Mouse (Mus musculus): ENCODE measurements around the gene Spryd4. TPM values are rescaled to one million over a fixed set of nuclear protein-coding genes. Genes with fewer than 3 reads are reported as not detected.
A peak's percentile ranks its signal among the peaks of the same experiment; 100 is the strongest.
"Not testable (repeated sequence)": the region's sequence is repeated elsewhere in the genome, so short reads cannot be mapped to it uniquely, and the experiment has no call there.

Gene Spryd4
- total RNA-seq, 2 experiments from 2014 or later: 6.9 to 9.0 TPM

DNA sequence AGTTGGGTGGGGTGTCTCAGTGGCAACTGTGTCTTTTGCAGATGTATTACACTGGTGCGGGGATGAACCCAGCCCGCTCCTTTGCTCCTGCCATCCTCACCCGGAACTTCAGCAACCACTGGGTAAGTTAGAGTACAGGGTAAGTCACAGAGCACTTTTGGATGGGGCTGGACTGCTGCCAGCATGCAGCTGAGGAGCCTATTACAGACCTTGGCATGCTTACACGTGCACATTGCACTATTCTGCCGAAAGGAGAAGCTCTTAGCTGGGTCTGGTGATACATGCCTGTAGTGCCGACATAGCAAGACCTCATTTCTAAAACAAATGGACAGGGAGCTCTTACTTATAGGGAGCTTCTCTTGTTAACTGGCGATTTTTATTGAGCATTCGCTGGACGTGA, 16.0 kb upstream of the Spryd4 start:
- ATAC-seq (ENCODE audit: poor library complexity, severe bottlenecking): no peak

DNA sequence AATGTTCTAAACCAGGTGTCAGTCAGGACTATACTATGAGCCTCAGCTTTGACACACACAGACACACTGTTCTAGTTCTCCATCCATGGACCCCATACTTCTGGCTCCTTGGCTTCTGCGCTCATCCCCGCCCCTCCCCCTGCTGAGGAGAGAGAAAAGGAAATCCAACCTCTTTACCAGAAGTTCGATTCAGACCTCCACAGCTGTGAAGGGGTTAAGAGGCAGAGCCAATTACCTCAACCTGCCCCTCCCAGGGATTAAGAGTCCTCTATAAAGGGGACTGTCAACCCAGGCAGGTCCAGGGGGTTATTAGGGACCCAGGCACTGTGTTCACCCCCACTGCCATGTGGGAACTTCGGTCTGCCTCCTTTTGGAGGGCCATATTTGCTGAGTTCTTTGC, 13.9 kb upstream of the Spryd4 start, which contains the start of gene Mip:
Gene Mip (plus strand): TSS at position 301 of the 400 bp plus-strand sequence.
- ATAC-seq (ENCODE audit: poor library complexity, severe bottlenecking): no peak

DNA sequence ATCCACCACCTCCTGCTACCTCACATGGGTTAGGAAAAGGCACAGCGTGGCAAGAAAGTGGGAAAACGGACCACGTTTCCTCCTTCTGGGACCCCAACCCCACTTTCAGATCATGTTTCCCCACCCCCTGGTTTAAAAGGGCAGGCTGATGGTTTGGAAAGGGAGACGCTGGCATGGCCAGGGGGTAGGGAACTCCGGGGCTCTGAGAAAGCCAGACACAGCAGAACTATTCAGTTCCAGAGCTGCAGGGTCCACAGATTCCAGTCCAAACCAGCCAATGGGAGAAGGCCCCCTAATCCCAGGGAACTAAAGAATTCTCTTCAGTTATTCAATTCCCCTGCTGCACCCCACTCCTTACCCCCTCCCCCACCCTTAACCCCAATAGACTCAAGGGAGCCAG, 13.5 kb upstream of the Spryd4 start:
- ATAC-seq (ENCODE audit: poor library complexity, severe bottlenecking): no peak

DNA sequence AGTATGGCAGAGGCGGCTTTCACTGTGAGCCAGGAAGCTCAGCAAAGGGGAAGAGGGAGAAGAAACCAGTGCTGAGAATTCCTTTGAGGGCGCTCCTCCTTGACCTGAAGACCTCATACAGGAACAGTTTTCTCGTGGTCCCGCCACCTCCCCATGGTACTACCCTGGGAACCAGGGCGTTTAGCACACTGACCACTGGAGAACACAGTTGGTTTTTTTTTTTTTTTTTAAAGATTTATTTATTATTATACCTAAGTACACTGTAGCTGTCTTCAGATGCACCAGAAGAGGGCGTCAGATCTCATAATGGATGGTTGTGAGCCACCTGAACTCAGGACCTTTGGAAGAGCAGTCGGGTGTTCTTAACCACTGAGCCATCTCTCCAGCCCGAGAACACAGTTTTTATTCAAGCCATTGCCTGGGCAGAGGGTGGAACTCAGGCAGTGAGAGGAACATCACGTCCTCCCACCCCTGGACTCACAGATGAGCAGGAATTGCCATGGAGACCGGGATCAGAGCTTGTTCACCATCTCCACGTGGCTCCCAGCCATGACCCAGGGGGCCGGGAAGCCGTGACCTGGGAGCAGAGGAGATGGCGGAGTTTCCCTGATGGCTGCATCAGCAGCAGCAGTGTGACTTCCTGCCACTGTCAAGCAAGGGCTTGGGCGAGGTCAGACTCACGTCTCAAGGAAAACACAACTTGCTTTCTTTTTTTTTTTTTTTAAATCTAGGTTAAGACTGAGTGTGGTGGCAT, 10.1 kb upstream of the Spryd4 start:
- no peak for ATAC-seq (ENCODE audit: poor library complexity, severe bottlenecking)

DNA sequence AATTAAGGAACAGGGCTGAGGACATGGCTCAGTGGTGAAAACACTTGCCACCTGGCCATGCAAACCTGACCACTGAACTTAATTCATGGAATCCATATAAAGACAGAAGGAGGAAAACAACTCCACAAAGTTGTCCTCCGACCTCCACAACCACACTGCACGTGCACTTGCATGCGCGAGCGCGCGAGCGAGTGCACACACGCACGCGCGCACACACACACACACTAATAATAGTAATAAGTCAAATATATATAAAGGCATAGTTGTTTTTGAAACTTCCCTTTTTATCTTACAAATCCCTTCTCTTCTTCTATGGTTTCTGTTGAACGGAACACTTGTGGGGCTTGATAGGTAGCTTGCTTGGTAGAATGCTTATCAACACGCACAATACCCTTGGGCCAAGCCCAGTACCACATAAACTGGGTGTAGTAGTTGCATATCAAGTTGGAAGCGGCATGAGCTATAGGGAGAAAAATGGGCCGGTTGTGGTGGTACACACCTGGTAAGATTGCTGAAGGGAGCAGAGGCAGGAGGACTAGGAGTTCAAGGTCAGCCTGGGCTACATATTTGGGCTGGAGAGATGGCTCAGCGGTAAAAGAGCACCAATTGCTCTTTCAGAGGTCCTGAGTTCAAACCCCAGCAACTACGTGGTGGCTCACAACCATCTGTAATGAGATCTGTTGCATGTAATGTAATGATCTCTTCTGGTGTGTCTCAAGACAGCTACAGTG, 6.9 kb upstream of the Spryd4 start:
- no peak for ATAC-seq (ENCODE audit: poor library complexity, severe bottlenecking)

DNA sequence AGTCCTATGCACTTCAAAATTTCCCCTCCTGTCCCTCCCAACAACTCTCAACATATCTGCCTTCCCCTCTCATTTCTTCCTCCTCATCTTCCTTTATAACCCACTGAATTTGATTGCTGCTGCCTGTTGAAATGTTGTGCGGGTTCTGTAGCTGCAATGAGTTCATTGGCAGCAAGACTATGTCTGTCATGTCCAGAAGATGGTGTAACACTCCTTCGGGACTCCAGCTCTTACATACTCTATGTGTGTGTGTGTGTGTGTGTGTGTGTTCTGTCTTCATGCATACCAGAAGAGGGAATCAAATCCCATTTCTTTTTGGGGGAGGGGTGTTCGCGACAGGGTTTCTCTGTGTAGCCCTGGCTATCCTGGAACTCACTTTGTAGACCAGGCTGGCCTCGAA, 3.4 kb upstream of the Spryd4 start:
- ATAC-seq (ENCODE audit: poor library complexity, severe bottlenecking): no peak

DNA sequence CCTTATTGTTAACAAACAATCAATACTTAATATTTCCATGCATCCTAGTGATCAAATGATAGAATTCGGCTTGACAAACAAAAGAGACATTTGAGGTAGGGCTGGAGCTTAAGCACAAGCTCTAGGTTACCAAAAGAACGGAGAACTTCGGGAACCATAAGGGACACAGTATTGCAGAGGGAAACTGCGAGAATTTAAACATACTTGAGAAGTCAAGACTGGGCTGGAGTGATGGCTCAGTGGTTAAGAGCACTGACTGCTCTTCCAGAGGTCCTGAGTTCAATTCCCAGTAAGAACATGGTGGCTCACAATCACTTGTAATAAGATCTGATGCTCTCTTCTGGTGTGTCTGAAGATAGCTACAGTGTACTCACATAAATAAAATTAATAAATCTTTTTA, 2.5 kb upstream of the Spryd4 start:
- not testable (repeated sequence) for ATAC-seq (ENCODE audit: poor library complexity, severe bottlenecking)

DNA sequence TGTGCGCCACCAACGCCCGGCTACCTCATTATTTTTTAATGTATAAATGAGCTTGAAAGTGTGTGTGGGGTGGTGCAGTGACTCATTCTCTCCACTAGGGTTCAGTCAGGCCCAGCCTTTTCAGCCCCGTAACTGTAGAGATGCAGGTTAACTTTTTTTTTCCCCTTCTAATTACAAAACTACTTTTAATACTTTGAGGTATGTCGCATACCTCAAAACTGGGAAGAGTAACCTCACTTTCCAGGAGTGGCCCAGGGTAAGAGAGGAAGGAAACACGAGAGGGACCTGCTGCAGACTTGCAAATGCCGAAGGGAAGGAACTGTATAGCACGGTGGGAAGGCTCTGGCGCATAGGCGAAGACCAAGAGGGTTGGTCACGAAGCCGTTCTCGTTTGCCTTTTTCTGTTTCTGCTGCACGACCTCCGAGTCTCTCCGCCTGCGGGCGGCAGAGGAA, 1.3 kb upstream of the Spryd4 start:
- peak; percentile 75 for ATAC-seq (ENCODE audit: poor library complexity, severe bottlenecking)

DNA sequence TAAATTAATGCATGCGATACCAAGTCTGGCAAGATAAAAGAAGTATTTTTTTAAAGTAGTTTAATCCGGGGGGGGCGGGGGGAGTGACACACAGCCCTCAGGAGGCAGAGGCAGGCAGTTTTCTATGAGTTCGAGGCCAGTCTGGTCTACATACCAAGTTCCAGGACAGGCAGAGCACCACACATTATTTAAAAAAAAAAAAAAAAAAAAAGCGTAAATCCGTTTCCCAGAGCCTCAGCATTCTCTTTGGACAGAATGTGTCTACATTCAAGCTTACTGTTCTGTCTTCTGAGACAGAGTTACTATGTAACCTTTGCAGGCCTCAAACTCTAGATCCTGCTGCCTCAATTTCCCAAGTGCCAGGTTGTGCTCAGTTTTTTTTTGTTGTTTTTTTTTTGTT, 541 bp upstream of the Spryd4 start:
- ATAC-seq (ENCODE audit: poor library complexity, severe bottlenecking): no peak

DNA sequence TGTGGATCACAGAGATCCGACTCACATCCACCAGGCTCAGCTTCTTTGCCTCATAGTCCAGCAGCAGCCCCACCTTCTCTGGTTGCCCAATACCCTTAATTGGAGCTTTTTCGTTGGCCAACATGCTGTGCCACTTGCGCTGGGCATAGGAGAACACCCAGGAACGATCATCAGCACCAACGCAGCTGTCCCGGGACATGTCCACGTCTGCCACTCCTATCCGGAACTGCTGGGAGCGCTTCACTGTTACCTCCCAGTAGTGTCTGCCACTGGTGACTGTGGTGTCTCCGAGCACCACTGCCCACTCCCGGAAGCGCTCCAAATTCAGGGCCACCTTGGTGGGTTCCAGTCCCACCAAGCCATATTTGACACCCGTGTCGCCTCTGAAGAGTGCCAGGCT, 653 bp downstream of the Spryd4 start:
- peak; percentile 26 for ATAC-seq (ENCODE audit: poor library complexity, severe bottlenecking)

DNA sequence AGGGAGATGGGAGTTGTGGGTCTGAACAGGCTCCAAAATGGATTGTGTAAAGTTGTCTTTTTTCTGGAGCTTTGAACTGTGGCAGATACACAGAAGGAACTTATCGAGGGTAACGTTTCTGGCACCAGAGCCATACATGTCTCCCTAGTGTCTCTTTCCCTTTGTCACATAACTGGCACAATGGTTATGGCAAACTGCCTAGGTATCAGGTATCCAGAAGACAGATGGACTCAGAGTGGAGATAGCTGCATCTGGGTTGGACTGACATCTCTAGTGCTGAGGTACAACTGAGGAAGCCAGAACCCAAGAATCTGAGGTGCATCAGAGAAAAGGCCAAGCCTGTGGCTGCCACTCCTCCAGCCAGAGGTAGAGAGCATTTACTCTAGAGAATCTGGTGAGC, 1.5 kb downstream of the Spryd4 start:
- no peak for ATAC-seq (ENCODE audit: poor library complexity, severe bottlenecking)

DNA sequence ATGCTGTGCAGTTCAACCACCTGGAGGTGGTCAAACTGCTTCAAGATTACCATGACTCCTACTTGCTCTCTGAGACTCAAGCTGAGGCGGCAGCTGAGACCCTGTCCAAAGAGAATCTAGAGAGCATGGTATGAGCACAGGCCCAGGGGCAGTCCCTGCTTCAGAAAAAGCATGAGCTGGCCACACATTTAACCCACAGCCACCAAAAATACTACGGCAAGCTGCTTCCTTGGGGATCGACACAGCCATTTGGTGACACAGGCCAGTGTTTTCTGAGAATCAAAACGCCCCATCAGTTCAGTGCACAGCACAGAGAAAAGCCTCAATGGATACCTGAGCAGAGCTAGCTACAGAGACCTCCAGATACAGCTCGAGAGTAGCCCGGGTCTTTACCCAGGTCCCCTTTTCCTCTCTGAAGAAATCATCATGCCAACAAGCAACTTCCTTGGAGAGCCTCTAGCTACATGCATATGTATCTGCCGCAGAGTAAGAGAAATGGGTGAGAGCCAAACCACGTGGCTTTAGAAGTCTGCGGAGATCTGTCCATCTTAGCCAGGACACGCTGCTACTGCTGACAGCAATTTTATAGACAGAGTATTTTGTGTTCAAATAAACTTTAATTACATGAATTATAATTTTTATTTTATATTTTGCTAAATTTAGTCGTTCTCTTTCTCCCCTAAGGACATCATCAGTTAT, 2.1 kb downstream of the Spryd4 start:
- no peak for ATAC-seq (ENCODE audit: poor library complexity, severe bottlenecking)

DNA sequence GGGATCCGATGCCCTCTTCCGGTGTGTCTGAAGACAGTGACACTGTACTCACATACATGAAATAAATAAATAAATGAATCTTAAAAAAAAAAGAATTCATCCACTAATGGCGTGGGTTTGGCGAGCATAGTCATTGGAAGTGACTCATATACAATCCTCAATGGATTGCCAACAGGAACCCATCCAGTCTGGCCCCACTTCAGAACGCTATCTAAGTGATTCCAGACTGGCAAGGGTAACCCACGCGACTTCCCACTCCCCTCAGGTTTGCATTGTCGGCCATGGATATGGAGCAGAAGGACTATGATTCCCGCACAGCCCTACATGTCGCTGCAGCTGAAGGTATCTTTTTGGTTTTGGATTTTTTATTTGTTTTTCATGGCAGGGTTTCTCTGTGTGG, 3.3 kb downstream of the Spryd4 start:
- ATAC-seq (ENCODE audit: poor library complexity, severe bottlenecking): no peak

DNA sequence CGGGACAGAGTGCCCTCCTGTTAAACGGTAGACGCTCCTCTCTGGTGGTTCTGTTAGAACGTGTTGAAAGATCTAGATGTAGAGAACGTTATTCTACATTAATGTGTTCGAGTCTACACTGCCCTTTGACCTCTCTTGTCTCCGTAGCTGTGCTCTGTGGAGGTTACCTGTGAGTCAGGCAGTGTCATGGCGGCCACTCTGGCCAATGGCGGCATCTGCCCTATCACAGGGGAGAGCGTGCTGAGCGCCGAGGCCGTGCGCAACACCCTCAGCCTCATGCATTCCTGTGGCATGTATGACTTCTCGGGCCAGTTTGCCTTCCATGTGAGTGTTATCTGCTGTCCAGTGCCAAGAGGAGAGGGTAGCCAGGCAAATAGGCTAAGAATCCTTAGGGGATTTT, 6.7 kb downstream of the Spryd4 start:
- ATAC-seq (ENCODE audit: poor library complexity, severe bottlenecking): no peak

DNA sequence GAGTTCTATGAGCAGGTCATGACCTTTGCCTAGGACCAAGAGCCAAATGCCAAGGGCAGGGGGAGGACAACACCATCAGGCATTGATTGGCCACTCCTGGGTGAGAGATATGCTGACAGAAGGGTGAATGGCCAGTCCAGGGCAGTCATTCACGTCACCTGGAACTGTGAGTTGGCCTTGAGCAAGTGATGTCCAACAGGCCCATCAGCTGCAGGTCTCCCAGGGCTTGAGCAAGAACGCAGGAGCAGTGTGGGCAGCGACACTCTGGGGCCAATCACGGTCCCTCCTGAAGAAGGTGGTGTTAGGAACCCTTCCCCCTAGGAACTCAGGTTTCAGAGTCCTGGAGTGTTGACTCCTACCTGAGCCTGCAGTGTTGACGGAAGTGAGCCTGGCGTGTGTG, 9.8 kb downstream of the Spryd4 start:
- ATAC-seq (ENCODE audit: poor library complexity, severe bottlenecking): no peak

DNA sequence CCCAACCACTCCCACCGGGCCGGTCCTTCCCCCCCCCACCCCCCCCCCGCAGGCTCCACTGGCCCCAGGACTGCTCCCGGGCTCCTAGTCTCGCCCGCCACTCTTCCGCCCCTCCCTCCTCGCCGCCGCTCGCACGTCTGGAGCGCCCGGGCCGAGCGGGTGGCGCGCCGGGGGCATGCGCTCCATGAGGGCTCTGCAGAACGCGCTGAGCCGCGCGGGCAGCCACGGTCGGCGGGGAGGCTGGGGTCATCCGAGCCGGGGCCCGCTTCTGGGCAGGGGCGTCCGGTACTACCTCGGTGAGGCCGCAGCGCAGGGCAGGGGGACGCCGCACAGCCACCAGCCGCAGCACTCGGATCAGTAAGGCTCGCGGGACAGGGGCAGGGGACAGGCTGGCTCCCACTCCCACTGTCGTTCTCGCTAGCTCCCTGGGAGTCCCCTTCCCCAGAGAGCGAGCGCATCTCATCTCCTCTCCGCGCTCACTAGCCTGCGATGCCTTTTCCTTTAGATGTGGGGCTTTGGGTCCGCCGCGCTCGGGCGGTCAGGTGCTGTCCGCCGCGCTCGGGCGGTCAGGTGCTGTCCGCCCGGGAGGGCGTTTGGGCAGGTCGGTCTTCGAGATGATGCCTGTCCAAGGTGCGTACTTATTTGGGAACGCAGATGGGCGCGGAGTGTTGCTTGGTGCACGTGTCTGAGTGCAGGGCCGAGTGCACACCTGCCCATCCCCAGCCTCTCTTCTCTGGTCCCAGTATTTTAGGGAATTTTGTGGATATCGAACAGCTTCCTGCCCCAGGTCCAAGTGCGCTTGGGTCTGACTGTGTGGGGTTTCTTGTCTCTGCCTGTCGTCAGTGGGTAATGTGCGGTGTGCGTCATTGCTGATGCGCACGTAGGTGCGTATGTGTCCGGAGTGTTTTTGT, 16.8 kb downstream of the Spryd4 start:
- peak; percentile 50 for ATAC-seq (ENCODE audit: poor library complexity, severe bottlenecking)

DNA sequence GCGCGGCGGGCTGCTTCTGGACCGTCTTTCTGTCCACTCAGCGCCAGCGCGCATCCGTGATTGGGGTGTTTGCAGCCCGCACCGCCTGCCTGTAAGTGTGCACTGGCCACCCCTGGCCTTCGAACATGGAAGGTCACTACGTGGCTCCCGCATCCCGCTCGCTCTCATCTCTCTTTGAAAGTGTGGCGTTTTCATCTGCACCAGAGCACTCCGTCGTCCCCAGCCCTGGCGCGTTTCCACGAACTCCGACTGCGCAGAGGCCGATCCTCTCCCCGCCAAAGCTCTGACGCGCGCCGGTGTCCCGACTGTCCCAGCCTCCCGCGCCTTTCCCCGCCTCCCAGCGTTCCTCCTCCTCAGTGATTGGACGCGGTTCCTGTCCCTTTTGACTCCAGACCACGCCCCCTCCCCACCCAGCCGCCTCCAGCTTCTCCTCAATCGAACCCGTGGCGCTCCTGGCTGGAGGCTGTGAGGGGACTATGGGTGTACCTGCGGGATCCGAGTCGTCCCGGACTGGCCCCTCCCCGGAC, 17.5 kb downstream of the Spryd4 start, which contains the start of gene Gls2:
Gene Gls2 (plus strand): TSS at position 434 of the 527 bp plus-strand sequence.
- peak; percentile 98 for ATAC-seq (ENCODE audit: poor library complexity, severe bottlenecking)

DNA sequence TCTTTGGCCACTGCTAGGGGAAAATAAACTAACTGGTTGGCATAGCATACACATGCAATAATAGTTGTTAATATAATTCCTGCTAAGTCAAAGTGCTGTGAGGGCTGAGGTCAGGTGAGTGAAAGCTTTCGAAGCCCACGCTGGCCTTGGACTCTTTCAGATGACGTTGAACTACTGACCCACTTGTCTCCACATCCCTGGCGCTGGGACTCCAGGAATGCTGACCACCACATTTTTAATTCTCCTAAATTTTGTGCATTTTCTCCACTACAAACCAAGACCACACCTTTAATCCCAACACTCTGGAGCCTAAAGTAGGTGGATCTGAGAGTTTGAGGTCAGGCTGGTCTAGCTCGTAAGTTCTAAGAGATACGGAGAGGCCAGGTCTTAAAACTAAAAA, 18.5 kb downstream of the Spryd4 start:
- no peak for ATAC-seq (ENCODE audit: poor library complexity, severe bottlenecking)

DNA sequence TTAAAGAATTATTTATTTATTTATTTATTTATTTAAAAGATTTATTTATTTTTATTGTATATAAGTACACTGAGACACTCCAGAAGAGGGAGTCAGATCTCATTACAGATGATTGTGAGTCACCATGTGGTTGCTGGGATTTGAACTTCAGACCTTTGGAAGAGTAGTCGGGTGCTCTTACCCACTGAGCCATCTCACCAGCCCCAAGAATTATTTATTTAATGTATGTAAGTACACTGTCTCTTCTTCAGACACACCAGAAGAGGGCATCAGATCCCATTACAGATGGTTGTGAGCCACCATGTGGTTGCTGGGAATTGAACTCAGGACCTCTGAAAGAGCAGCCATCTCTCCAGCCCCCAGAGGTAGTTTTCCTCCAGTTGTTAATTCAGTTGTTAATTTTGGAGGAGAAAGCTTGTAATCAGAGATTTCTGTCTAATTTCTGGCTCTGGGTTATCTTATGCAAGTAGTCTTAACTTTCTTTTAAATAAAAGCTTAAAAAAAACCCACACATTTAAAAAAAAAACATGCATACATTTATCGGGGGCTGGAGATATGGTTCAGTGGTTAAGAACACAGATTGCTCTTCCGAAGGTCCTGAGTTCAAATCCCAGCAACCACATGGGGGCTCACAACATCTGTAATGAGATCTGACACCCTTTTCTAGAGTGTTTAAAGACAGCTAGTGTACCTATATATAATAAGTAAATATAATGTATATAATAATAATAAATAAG, 19.4 kb downstream of the Spryd4 start:
- ATAC-seq (ENCODE audit: poor library complexity, severe bottlenecking): not testable (repeated sequence)

DNA sequence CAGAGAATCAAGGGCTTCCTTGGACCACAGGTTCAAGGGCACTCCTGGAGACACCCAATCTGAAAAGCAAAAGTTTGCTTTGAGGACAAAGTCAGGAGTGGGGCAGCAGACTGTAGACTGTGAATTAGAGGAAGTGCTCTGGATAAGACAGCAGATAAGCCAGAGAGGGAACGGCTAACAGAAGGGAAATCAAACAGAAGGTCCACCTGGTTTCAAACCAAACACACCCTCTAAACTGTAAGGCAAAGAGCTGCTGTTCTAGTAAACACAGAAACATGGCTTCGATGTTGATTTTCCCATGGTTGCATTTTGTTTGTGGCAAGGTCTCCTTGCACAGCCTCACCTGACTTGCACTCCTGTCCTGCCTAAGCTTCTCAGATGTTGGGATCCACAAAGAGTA, 20.1 kb downstream of the Spryd4 start:
- ATAC-seq (ENCODE audit: poor library complexity, severe bottlenecking): no peak
